Mouse (Mus musculus) embryonic fibroblast, embryonic 13.5 days (primary cell): ENCODE results near the gene Rreb1.

Source experiments
- CTCF ChIP-seq: IDR thresholded peaks from 2 replicates; pipeline ENCODE4 v1.5.1; 2011; ENCODE audit warnings: mild to moderate bottlenecking, control low read depth, low read length, moderate library complexity, borderline replicate concordance; ENCODE audit not compliant: insufficient read depth
- POLR2A ChIP-seq: IDR thresholded peaks from 2 replicates; pipeline ENCODE4 v1.6.1; 2011; ENCODE audit warnings: low read depth, mild to moderate bottlenecking, control low read depth, low read length, moderate library complexity

- TF ChIP-seq CTCF (no peak), POLR2A (no peak)
These were observed 221.5 kb downstream of the Rreb1 start for GRCm38 (mm10) chr13:37999713-38000112.
